Mouse (Mus musculus): ENCODE measurements around the gene Cbr2. TPM values are rescaled to one million over a fixed set of nuclear protein-coding genes. Genes with fewer than 3 reads are reported as not detected.

The Cbr2 gene
- polyA plus RNA-seq, 1 experiment from 2014 or later: 2.3 TPM

DNA sequence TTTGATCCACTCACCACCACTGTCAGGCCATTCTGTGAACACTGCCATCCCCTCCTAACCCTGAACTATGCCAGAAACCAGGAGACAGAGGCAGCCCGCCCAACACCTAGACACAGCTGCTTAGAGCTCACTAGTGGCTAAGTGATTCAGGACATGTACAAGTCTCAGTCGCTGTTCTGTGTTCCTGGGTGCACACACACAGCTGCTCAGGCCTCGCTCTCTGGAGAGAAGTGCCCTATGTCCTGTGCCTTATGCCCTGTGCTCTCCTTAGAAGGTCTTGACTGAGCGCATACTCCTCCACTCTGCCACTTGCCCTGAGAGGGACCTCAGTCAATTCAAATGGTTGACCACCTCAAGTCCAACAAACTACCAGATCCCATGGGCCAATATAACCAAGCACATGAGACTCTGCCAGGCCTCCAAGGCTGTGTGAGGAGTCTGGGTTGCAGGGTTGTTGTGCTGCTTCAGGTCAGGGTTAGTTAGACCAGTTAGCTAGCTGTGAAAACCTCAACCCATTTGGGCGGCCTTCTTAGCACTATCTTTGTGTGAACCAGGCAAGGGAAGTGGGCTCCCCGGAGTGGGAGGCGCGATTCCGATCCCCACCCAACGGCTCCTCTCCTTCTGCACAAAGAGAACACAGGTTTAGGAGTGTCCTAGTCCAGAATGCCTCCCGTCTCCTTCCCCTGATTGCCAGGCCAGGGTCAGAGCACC is 3.2 kb downstream of the Cbr2 start:
- no peak overlapping the region for H3K4me2 ChIP-seq (replicated peaks)
- ATAC-seq (ENCODE audit: low FRiP score, low read depth): no peak
- H3K4me3 ChIP-seq: no peak overlapping the region
- no peak overlapping the region for H3K9ac ChIP-seq (replicated peaks)
- 65% methylated on average over 11 of the region's 11 CpGs for WGBS
- H3K27me3 ChIP-seq: peaks cover 59% of the 10 kb centered on the region
- H3K4me1 ChIP-seq: peaks cover 16% of the 10 kb centered on the region
- no peaks in the 10 kb centered on the region for H3K9me3 ChIP-seq
- no peaks in the 10 kb centered on the region for H3K36me3 ChIP-seq
- H3K27ac ChIP-seq (replicated peaks): no peak overlapping the region

DNA sequence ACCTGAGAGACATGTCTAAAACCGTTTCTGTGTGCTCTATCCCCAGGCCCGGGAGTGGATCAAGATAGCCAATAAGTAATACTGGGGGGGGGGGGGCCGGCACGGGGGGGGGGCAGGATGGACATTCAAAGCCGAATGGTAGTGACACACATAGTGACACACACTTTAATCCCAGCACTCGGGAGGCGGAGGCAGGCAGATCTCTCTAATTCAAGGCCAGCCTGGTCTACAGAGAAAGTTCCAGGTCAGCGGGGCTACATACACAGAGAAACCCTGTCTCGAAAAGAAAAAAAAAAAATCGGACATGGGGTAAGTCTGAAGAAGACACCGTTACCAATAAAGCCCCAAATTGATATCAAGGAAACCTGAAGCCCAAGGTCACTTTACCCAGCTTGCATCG is 4.3 kb downstream of the Cbr2 start:
- H3K36me3 ChIP-seq: no peaks in the 10 kb centered on the region

DNA sequence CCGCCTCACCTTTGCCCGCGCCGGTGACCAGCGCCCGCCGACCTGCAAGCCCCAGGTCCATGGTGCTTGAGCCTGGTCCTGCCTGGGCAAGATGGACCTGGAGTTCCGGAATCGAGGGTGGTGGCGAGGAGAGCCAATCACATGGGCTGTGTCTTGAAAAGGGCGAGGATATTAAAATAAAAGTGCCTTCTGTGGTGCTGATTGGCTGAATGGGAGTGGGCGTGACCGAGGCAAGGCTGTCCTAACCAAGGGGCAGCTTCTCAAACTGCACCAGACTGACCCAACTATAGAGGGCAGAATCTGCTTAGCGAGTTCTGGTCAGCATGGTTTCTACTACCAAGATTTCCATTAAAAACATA is 4.8 kb downstream of the Cbr2 start, which contains the start of gene Dcxr:
TSS of gene Dcxr (minus strand) at position 113 of the 359 bp plus-strand sequence.
- Histone ChIP-seq H3K4me1 (peaks cover 22% of the 10 kb centered on the region), H3K4me2 (replicated peaks) (peak within 1 kb of the TSS; percentile 88), H3K27me3 (peaks cover 75% of the 10 kb centered on the region), H3K36me3 (no peaks in the 10 kb centered on the region), H3K27ac (replicated peaks) (no peak within 1 kb of the TSS), H3K9ac (replicated peaks) (peak within 1 kb of the TSS; percentile 66), H3K4me3 (peak within 1 kb of the TSS; percentile 58), H3K9me3 (no peaks in the 10 kb centered on the region)
- ATAC-seq (ENCODE audit: low FRiP score, low read depth): peak; percentile 90
- WGBS: under 1% methylated on average over 14 of the region's 14 CpGs

More for the DNA sequence above, 4.3 kb downstream of the Cbr2 start:
- Histone ChIP-seq H3K9me3 (no peaks in the 10 kb centered on the region), H3K27me3 (peaks cover 70% of the 10 kb centered on the region), H3K27ac (replicated peaks) (no peak overlapping the region), H3K4me3 (no peak overlapping the region), H3K9ac (replicated peaks) (no peak overlapping the region), H3K4me1 (peaks cover 17% of the 10 kb centered on the region), H3K4me2 (replicated peaks) (no peak overlapping the region)
- no peak for ATAC-seq (ENCODE audit: low FRiP score, low read depth)
- 60% methylated on average over 12 of the region's 12 CpGs for WGBS

DNA sequence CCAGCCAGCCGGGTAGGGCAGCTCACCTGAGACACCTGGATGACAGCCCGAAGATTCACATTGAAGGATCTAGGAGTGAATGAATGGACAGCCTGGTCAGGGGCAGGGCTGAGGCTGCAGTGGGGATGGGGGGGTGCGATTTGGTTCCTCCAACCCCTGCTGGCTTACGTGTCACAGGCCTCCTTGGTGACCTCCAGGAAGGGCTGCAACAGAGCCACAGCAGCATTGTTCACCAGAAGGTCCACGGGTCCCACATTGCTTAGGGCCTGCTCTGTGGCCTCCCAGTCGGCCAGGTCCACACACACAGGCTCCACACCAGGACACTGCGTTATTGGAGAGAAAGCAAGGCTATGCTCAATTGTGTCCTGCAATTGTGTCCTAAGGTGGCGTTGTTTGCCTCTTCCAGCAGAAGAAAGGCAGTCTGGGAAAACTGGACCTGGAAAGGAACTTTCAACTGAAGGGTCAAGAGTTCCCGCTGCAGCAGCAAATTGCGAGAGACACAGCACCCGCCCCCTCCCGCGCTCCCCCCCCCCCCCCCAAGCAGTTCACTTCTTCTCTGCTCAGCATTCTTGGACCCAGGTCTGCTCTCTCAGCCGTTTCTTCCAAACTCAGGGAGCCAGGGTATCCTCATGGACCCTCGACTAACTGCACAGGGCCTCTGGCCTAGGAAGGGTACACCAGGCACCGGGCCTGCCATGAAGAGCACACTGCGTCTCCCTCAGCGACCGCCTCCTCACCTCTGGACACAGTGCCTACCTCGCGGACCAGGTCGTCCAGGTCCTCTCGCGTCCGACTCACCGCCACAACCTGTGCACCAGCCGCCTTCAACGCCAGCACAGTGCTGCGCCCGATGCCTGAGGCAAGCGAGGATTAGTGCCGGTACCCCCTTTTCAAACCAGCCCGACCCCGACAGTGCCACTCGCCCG is 5.4 kb downstream of the Cbr2 start:
- Histone ChIP-seq H3K27me3 (peaks cover 77% of the 10 kb centered on the region), H3K4me1 (peaks cover 27% of the 10 kb centered on the region), H3K4me3 (peak overlapping the region; percentile 58), H3K36me3 (no peaks in the 10 kb centered on the region), H3K4me2 (replicated peaks) (peak overlapping the region; percentile 88), H3K9ac (replicated peaks) (peak overlapping the region; percentile 66), H3K27ac (replicated peaks) (no peak overlapping the region), H3K9me3 (no peaks in the 10 kb centered on the region)
- peak; percentile 50 for ATAC-seq (ENCODE audit: low FRiP score, low read depth)
- WGBS: 16% methylated on average over 34 of the region's 36 CpGs

DNA sequence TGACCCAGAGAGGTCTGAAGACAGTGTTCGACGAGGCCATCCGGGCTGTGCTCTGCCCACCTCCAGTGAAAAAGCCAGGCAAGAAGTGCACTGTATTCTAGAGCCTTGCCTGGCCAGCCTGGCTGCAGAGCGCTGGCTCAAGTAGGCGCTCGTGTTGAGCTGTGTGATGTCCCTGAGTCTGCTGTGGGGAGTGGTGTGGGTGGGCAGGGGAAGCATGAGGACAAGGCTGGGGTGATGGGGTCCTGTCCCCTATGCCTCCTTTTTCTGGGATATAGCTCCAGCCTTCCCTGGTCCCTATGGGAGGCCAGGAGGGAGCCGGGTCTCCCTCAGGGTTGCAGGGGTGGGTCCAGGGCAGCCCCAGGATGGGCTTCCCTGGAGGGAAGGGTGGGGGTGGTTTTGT is 8.4 kb downstream of the Cbr2 start:
- Histone ChIP-seq H3K27me3 (peaks cover 64% of the 10 kb centered on the region), H3K4me3 (no peak overlapping the region), H3K36me3 (peaks cover 17% of the 10 kb centered on the region), H3K4me1 (peaks cover 34% of the 10 kb centered on the region), H3K9me3 (no peaks in the 10 kb centered on the region), H3K9ac (replicated peaks) (no peak overlapping the region), H3K4me2 (replicated peaks) (no peak overlapping the region), H3K27ac (replicated peaks) (no peak overlapping the region)
- WGBS: 81% methylated on average over 7 of the region's 7 CpGs
- no peak for ATAC-seq (ENCODE audit: low FRiP score, low read depth)

DNA sequence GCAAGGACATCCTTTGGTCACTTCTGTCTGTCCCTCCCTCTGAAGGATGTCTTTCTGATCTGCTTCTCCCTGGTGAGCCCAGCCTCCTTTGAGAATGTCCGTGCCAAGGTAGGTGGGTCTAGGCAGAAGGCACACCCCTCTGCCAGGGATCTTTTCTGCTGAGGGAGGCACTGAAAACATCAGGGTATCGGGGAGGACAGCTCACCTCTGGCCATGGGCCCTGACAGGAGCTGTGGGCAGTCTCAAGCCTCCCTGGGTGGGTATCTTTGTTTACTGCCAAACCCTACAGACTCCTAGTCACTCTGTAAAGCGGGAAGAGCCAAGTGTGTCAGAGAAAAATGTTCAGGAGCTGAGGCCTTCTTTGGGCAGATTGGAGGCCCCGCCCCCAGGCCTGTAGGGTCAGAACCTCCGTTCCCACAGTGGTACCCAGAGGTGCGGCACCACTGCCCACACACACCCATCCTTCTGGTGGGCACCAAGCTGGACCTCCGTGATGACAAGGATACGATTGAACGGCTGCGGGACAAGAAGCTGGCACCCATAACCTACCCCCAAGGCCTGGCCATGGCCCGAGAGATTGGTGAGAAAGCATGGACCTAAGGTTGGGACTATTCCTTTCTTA is 9.0 kb downstream of the Cbr2 start:
- no peaks in the 10 kb centered on the region for H3K9me3 ChIP-seq
- peaks cover 59% of the 10 kb centered on the region for H3K27me3 ChIP-seq
- H3K9ac ChIP-seq (replicated peaks): no peak overlapping the region
- H3K27ac ChIP-seq (replicated peaks): no peak overlapping the region
- H3K36me3 ChIP-seq: peaks cover 22% of the 10 kb centered on the region
- peak overlapping the region; percentile 71; the same call in 1 of the 2 replicates for H3K4me3 ChIP-seq
- peaks cover 34% of the 10 kb centered on the region for H3K4me1 ChIP-seq
- WGBS: 89% methylated on average over 11 of the region's 11 CpGs
- H3K4me2 ChIP-seq (replicated peaks): peak overlapping the region; percentile 87; the same call in 1 of the 2 replicates
- ATAC-seq (ENCODE audit: low FRiP score, low read depth): no peak

DNA sequence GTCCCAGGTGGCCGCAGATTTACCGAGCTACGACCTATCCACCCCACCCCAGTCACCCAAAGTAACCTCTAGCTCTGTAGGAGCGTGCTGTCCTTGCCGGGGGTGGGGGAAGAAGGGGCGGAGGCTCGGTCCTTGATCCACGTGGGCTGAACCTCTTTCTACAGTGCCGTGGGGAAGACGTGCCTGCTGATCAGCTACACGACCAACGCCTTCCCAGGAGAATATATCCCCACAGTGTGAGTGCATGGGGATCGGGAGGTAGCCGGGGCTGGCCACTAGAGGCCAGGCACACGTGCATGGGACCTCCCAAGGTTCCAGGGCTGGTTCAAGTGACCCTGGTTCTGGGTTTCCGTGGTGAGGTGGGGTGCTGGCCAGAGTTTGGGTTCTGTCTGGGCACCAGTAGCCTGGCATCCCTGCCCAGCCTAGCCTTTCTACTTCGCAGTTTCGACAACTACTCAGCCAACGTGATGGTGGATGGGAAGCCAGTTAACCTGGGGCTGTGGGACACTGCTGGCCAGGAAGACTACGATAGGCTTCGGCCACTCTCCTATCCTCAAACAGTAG is 9.8 kb downstream of the Cbr2 start:
- H3K27me3 ChIP-seq: peaks cover 59% of the 10 kb centered on the region
- H3K36me3 ChIP-seq: peaks cover 30% of the 10 kb centered on the region
- H3K4me1 ChIP-seq: peaks cover 34% of the 10 kb centered on the region
- peak overlapping the region; percentile 71 for H3K4me3 ChIP-seq
- H3K9me3 ChIP-seq: no peaks in the 10 kb centered on the region
- 21% methylated on average over 21 of the region's 21 CpGs for WGBS
- peak overlapping the region; percentile 87 for H3K4me2 ChIP-seq (replicated peaks)
- no peak overlapping the region for H3K27ac ChIP-seq (replicated peaks)
- ATAC-seq (ENCODE audit: low FRiP score, low read depth): no peak
- peak overlapping the region; percentile 89 for H3K9ac ChIP-seq (replicated peaks)

DNA sequence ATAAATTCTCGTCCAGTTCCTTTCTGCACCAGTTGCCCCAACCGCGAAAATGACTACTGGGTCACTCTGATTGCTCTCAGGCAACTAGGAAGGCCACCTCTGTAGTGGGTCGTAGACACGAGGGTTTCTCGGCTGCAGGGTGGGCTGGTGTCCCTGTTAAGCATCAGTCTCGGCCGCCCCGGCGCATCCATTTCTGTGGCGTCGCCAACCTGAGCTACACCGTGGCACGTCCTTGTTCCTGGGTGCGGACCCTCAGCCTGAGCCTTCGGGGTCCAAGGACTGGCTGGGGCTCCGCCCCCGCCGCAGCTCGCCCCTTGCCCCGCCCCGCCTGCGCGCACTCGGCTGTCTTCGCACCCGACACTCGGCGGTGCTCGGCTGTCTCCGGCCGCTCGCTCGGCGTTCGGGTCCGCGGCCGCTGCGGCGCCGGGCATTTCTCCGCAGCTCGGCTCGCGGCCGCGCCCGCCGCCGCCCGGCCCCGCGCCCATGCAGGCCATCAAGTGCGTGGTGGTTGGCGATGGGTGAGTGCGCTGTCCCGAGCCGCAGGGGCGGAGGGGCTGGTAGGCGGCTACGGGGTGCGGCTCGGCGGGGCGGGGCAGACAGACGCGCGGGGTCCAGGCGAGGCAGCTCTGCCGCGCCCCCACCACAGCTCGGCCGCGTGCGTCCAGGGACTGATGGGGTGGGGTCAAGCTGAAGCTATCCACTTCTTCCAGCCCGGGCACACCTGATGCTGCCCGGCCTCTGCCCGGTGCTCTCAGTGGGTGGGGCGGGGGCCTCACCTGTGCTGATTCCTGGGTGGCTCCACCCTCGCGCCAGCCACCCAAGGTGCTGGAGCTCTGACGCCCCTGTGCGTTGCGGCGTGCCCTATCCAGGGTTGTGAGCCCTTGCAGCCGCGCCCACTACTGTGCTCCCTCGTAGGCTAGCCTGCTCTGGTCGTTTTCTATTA is 10.5 kb downstream of the Cbr2 start, which contains the start of gene Rac3:
TSS of gene Rac3 (plus strand) at position 347 of the 943 bp plus-strand sequence.
- Histone ChIP-seq H3K4me2 (replicated peaks) (peak within 1 kb of the TSS; percentile 87), H3K27me3 (peaks cover 54% of the 10 kb centered on the region), H3K27ac (replicated peaks) (peak within 1 kb of the TSS; percentile 56), H3K36me3 (peaks cover 36% of the 10 kb centered on the region), H3K4me3 (peak within 1 kb of the TSS; percentile 71), H3K9ac (replicated peaks) (peak within 1 kb of the TSS; percentile 89), H3K9me3 (no peaks in the 10 kb centered on the region), H3K4me1 (peaks cover 27% of the 10 kb centered on the region)
- ATAC-seq (ENCODE audit: low FRiP score, low read depth): peak; percentile 82
- WGBS: under 1% methylated on average over 86 of the region's 90 CpGs

DNA sequence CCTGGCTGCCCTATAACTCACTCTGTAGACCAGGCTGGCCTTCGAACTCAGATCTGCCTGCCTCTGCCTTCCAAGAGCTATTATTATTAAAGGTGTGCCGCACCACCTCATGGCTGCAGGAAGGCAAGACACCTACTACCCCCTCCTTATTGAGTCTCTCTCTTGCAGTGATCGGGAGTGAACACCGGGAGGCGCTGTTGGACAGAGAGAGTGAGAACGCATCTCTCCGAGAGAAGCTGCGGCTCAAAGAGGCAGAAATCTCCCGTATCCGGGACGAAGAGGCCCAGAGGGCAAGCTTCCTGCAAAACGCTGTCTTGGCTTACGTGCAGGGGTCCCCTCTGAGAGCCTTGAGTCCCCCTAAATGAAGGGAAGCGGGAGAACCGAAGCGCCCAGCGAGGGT is 11.5 kb downstream of the Cbr2 start:
- H3K4me2 ChIP-seq (replicated peaks): peak overlapping the region; percentile 87
- peak overlapping the region; percentile 71 for H3K4me3 ChIP-seq
- H3K4me1 ChIP-seq: peaks cover 29% of the 10 kb centered on the region
- H3K9me3 ChIP-seq: no peaks in the 10 kb centered on the region
- H3K27me3 ChIP-seq: peaks cover 45% of the 10 kb centered on the region
- peaks cover 42% of the 10 kb centered on the region for H3K36me3 ChIP-seq
- H3K9ac ChIP-seq (replicated peaks): peak overlapping the region; percentile 89
- WGBS: 9% methylated on average over 17 of the region's 17 CpGs
- peak; percentile 24; the same call in 1 of the 2 replicates for ATAC-seq (ENCODE audit: low FRiP score, low read depth)
- H3K27ac ChIP-seq (replicated peaks): 0 out of 2 replicates have a peak overlapping the region, but pooled peaks have one; percentile 42

DNA sequence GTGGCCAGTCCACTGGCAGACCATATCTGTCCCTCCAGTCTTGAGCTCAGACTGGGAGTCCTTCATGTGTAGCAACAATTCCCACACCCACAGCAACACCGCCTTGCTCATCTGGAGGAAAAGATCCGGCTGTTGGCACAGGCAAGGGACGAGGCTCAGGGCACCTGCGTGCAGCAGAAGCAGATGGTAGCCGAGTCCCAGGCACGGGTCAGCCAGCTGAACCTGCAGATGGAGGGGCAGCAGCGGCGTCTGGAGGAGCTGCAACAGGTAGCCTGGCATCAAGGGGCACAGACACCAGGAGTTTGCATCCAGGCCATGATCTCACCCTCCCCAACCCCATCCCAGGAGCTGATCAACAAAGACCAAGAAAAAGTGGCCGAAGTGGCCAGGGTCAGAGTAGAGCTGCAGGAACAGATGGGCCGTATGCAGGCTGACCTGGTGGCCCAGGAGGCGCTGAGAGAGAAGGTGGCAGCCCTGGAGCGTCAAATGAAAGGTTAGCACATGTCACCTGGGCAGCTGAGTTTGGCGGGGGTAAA is 12.0 kb downstream of the Cbr2 start:
- Histone ChIP-seq H3K9ac (replicated peaks) (no peak overlapping the region; the same call in 1 of the 2 replicates), H3K4me1 (peaks cover 34% of the 10 kb centered on the region), H3K4me2 (replicated peaks) (peak overlapping the region; percentile 87; the same call in 1 of the 2 replicates), H3K9me3 (no peaks in the 10 kb centered on the region), H3K36me3 (peaks cover 42% of the 10 kb centered on the region), H3K27me3 (peaks cover 40% of the 10 kb centered on the region), H3K27ac (replicated peaks) (no peak overlapping the region), H3K4me3 (no peak overlapping the region)
- ATAC-seq (ENCODE audit: low FRiP score, low read depth): no peak
- WGBS: 90% methylated on average over 13 of the region's 13 CpGs

Measured in midbrain, embryonic 12.5 days (tissue).